Mouse (Mus musculus) layer of hippocampus, adult 6 months (tissue): ENCODE measurements around the gene Polr2h. TPM values are rescaled to one million over a fixed set of nuclear protein-coding genes. Genes with fewer than 3 reads are reported as not detected.

Source experiments
- long read RNA-seq, 2 experiments: library from polyadenylated mRNA; unstranded; transcript quantifications; one replicate each; pipeline ENCODE4 v2.0.0; 2019 to 2020
- polyA plus RNA-seq: library from polyadenylated mRNA; unstranded; fragments of <200 nt; fragmentation: Nextera tagmentation; gene quantifications from 2 replicates; pipeline ENCODE4 v1.2.3, GENCODE M21; 2021

Polr2h gene
- polyA plus RNA-seq: 81.3 and 85.4 TPM in 2 replicates
- long read RNA-seq, experiment 1, transcript Polr2h-204 (4 exons, 689 nt): minor isoform, 5 of 48 reads
- long read RNA-seq, experiment 1, transcript Polr2h-201 (5 exons, 950 nt): major isoform, 40 of 48 reads
- long read RNA-seq, experiment 1, partial matches to known transcripts: 1 of 48 reads
- long read RNA-seq, experiment 1, other reads (novel, unspliced or antisense): 0 of 48 reads
- long read RNA-seq, experiment 2, transcript Polr2h-201 (5 exons, 950 nt): major isoform, 11 of 13 reads
- long read RNA-seq, experiment 2, partial matches to known transcripts: 0 of 13 reads
- long read RNA-seq, experiment 2, other reads (novel, unspliced or antisense): 1 of 13 reads

GRCm38 (mm10) chr16:20717181-20717977 lies at the start of gene Polr2h, which contains the start of gene Clcn2:
Gene Polr2h, plus strand, starts transcription at chr16:20717665.
Gene Clcn2, minus strand, starts transcription at chr16:20717746.

GRCm38 (mm10) chr16:20668013-20668412 lies 49.5 kb upstream of the Polr2h start, which contains the start of gene Eif4g1:
Gene Eif4g1, plus strand, starts transcription at chr16:20668313.

GRCm38 (mm10) chr16:20693111-20693701 lies 24.3 kb upstream of the Polr2h start, which contains the start of gene Fam131a:
Gene Fam131a, plus strand, starts transcription at chr16:20693241.

GRCm38 (mm10) chr16:20732925-20733730 lies 15.7 kb downstream of the Polr2h start, which contains the start of gene Chrd:
Gene Chrd, plus strand, starts transcription at chr16:20733127.

GRCm38 (mm10) chr16:20733731-20734730 lies 16.6 kb downstream of the Polr2h start, which contains the start of gene Thpo:
Gene Thpo, minus strand, starts transcription at chr16:20734511.

Other genes starting within 250 kb of the Polr2h start
- 27.9 and 32.3 TPM in 2 replicates for gene Eif2b5, start 218.8 kb upstream of the Polr2h start, polyA plus RNA-seq
- gene Dvl3, start 200.7 kb upstream of the Polr2h start, polyA plus RNA-seq: 9.0 and 9.6 TPM in 2 replicates
- 912 and 945 TPM in 2 replicates for gene Ap2m1, start 182.2 kb upstream of the Polr2h start, polyA plus RNA-seq
- gene Abcf3, start 169.1 kb upstream of the Polr2h start, polyA plus RNA-seq: 48.0 and 55.5 TPM in 2 replicates
- gene Vwa5b2, start 128.2 kb upstream of the Polr2h start, polyA plus RNA-seq: 3.9 and 5.3 TPM in 2 replicates
- 7.2 and 9.4 TPM in 2 replicates for gene Eef1akmt4, start 106.1 kb upstream of the Polr2h start, polyA plus RNA-seq
- gene Gm49333, start 106.1 kb upstream of the Polr2h start, polyA plus RNA-seq: 0.35 TPM in 1 of 2 replicates, not detected in the other
- gene Alg3, start 105.9 kb upstream of the Polr2h start, polyA plus RNA-seq: 13.0 and 15.6 TPM in 2 replicates
- gene Camk2n2, start 96.4 kb upstream of the Polr2h start, polyA plus RNA-seq: 10.9 and 11.3 TPM in 2 replicates
- 6.9 and 8.6 TPM in 2 replicates for gene Ece2, start 87.8 kb upstream of the Polr2h start, polyA plus RNA-seq
- 152 TPM in 2 replicates for gene Psmd2, start 66.0 kb upstream of the Polr2h start, polyA plus RNA-seq
- 20.0 and 20.5 TPM in 2 replicates for gene Eif4g1, start 49.4 kb upstream of the Polr2h start, polyA plus RNA-seq
- 223 and 243 TPM in 2 replicates for gene Fam131a, start 24.4 kb upstream of the Polr2h start, polyA plus RNA-seq
- gene Clcn2, start 81 bp downstream of the Polr2h start, polyA plus RNA-seq: 9.1 and 10.3 TPM in 2 replicates
- gene Chrd, start 15.5 kb downstream of the Polr2h start, polyA plus RNA-seq: 10.3 and 14.1 TPM in 2 replicates
- 1.0 and 1.5 TPM in 2 replicates for gene Thpo, start 16.8 kb downstream of the Polr2h start, polyA plus RNA-seq